Mouse (Mus musculus) cerebellum, adult 18-20 months (tissue): ENCODE measurements around the gene Herpud1.

Experiments used
- DNase-seq, 2 experiments: peaks; one replicate each; pipeline ENCODE4 v3.0.0; 2021

Gene Herpud1

DNA sequence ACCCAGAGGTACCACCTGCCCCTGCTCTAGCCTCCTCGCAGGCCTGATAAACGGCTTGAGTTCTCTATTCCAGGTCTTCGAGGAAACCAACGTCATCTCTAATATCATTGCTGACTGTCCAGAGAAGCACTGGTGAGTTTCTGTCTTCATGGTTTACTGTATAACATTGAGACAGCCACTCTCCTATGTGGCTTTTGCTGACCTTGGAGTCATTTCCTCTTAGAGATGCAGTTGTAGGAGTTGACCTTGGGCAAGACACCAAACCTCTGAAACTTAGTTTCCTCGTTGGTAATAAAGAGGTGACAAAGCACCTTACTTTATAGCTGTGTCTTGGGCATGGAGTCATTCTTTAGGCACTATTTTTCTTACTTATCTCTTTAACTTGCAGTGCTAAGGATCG is 26.3 kb downstream of the Herpud1 start:
- no peak for DNase-seq

DNA sequence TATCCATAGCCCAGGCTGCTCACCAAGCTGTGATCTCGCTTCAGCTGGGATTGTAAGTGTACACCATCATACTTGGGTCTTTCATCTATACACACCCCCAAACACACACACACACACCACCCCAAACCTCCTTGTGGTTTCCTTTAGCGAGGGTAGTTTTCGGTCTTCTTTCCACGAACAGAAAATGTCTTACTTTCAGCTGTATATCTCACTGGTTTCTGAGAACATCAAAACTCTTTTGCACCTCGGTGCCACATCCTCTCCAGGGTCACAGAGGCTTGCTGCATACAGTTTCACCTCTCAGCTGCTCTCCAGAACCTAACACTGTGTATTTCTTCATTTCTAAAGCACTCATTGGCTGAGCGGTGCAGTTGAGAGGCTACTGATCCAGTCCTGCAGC is 27.3 kb downstream of the Herpud1 start:
- DNase-seq = no peak

DNA sequence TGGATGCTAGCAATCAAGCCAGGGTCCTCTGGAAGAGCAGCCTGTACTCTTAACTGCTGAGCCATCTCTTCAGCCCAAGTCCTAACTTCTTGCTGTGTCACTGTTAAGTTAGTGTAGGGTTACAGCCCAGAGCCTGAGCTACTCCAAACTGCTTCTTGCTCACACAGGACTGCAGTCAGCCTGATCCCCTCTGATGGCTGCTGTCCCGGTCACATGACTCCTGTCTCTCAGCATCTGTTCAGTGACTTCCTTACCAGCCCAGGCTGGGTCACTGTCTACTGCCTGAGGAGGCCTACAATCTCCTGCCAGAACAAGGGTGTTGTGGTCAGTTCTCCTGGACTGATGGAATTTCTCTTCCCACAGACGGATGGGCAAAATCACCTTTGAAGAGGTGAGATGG is 29.0 kb downstream of the Herpud1 start:
- DNase-seq = no peak

DNA sequence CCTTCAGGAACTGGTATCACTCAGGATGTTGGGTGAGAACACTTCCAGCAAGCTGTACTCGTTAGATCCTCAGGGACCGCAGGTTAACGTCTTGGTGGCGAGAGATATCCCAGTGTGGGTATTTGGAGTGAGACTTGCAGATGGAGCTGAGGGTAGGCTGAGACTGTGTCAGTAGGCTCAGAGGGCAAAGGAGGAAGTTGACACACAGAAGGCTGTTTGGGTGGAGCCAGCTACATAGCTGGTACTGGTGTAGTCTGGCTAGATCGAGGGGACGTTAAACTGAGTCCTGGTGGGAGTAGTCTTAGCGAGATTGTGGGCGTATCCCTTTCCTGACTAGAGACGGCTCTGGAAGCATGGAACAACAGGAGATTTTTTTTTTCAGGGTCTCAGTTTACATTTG is 31.8 kb downstream of the Herpud1 start:
- no peak for DNase-seq

DNA sequence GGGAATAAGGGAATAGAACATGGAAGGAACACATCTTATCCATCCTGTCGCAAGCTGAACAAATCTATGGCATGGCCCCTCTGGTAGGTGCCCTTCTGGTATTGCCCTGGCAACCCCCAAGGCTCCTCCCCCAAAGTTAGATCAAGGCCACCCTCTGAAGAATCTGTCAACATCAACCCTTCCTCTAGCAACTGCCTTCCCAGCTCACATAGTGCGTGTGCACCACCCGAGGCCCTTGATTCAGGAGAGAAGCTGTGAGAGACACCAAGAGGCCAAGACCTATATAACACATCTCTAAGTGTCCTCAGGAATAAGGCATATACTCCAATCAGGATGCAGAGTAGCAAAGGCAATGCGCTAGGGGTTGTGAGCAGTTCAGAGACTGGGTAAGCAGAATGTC is 36.0 kb downstream of the Herpud1 start:
- DNase-seq = no peak

DNA sequence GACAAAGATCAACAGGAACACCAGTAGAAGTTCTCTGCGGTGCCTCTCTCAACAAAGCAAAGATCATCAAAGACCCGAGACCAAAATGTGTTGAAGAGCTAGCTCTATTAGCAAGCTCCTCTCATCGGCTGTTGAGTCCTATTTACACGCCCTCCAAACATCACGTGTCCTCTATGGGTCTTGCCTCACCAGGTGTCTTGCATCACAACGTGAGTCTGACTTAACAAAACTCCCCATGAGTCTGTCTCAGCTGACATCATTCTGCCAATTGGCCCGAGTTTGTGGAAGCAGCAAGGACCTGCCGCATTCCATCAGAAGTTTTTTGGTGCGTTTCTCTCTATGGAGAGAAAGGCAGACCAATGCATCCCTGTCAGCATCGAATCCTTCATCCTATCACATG is 41.7 kb downstream of the Herpud1 start:
- no peak for DNase-seq

DNA sequence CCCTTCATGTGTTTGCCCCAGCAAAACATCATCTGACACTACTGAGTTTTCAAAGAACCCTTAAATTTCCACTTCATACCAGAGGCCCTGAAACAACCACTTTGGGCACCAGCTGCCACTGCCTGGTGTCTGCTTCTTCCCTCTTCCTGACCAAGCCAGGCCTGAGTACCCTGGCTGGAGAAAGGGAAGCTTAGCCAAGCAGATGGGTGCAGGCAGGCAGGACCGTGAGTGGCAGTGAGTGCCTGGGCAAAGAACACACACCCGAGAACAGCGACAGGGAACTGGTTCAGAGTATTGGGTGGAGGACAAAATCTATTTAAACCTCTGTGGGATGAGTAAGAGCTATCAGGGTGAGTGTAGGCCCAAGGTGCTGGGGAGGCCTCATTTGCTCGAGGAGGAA is 42.2 kb downstream of the Herpud1 start:
- no peak for DNase-seq

DNA sequence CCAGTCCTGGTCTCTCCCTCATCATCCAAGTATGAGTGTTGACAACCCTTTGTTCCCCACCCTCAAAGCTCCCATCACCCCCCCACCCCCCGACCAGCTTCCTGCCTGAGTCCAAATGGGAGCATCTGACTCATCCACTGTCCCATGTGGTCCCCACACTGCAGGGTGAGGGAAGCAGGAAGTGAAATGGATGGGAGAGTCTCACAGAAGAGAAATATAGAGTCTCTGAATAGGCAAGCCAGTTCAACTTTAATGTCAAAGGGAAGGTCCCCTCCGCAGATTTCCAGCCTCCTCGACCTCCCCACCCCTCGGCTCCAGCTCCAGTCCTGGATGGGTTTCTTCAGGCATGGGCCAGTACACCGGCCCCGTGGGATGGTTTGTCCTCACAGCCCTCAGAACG is 43.1 kb downstream of the Herpud1 start:
- no peak for DNase-seq

DNA sequence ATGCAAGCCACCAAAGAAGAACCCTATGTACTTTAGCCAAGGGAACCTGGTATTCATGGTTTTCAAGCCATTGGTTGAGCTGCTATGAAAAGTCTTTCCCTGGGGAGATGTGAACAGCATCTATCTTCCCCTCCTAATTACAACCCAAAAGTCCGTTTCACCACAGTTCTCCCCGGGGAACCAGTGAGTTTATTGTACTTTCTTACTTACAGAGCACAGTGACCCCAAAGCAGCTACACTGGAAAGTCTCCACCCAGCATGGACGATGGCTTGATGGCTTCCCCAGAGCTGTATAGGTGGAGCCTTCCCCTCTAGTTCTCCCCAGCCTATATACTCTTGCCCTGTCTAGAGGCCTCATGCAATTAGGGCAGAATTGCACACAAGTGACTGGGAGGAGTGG is 46.0 kb downstream of the Herpud1 start:
- DNase-seq = no peak

DNA sequence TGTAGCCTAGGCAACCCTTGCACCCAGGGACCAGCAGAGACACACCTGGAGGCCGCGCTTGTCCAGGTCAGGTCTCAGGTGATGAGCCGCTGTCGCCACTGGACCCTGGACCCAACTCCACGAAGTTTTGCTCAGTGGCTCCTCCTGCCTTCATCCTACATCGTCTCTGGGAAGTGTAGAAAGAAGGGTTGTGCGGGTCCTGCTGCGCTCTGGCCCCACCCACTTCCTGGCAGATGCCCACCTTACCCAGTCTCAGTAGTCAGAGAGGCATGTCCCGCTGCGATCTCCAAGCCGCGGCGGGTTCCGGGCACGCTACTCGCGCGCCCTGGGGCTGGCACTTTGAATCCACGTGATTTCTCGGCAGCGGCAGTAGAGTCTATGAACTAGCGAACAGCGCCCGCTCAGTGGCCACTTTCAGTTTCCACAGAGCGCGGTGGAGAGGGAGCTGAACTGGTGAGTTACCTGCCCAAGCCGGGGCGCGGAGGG is 47.8 kb downstream of the Herpud1 start, which contains the start of gene Nlrc5:
Nlrc5 (plus strand) TSS at position 376 of the 486 bp plus-strand sequence.
- peak; percentile 20 for DNase-seq

DNA sequence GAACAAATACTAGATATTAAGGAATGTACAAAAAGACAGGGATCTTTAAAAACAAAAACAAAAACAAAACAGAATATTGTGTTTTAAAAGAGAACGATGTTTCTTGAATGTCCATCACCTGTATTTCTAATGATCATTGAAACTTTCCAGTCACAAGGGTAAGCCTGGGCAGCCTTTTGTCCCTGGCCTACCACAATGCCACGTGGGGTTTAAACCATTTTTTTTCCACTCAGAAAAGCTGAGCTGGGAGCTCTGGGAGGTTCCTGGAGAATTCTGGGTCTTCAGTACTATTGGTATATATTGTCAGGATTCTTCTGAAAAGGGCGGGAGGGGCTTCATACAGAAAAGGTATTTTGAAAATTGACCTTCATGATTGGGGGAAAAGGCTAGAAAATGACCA is 48.7 kb downstream of the Herpud1 start:
- DNase-seq = no peak

DNA sequence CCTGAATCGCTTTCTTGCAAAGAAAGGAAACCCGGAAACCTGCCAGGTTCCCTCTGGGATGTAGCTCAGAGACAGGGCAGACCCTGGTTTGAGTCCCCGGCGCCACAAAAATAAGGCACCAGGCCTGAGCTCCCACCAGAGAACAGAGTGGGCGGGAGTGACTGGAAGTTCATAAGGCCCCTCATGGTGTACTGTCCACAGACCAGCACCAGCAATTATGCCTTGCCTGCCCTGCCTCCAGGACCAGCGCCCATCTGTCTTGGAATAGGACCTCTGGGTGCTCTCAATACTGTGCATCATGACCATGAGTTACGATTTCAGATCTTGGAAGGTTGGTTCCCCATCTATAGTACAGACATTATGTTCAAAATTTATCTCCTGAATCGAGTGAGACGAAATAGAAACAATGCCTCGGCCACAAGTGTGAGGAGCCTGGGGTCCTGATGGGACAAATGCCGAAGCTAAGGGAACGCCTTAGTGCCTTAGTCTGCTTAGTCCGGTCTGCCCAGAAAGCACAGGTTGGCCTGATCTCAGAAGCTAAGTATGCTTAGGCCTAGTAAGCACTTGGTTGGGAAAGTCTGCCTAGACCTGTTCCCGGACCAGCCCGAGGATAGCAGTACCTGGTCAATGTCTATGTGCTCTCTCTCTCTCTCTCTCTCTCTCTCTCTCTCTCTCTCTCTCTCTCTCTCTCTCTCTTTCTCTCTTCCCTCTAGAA is 49.3 kb downstream of the Herpud1 start:
- no peak for DNase-seq

DNA sequence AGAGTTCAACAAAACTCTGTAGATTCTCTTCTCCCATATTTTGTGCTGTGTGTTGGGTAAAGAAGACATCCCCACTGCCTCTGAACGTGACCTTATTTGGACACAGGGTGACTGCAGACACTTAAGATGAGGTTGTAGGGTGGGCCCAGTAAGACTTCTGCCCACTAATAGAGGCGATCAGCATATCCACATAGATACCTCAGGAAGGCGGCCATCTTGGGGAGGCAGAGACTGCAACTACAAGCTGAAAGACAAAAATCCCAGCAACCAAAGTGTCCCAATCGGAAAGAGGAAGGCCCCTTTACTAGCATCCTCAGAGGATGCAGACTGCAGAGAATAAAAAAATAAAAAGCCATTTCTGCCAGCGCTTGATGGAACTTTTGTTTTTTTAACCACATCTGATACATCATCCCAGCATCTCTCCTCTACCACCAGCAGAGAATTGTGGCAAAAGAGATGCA is 49.9 kb downstream of the Herpud1 start:
- no peak for DNase-seq

DNA sequence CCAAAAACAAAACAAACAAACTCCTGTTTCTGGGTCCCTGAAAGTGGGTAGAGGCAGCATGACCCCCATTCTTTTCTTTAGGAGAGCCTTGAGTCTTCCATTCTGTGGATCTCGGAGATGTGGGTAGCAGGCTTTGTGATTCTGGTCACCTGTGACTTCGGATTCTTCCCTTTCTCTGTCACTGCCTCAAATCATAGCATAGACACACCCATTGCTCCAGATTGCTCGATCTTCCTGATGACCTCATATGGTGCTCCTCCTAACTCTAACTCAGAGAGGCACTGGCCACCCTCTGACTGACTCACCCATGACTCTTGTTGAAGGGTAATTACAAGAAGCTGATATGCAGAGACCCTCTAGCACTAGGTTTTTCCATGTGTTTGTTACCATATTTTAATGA is 50.7 kb downstream of the Herpud1 start:
- DNase-seq = no peak

DNA sequence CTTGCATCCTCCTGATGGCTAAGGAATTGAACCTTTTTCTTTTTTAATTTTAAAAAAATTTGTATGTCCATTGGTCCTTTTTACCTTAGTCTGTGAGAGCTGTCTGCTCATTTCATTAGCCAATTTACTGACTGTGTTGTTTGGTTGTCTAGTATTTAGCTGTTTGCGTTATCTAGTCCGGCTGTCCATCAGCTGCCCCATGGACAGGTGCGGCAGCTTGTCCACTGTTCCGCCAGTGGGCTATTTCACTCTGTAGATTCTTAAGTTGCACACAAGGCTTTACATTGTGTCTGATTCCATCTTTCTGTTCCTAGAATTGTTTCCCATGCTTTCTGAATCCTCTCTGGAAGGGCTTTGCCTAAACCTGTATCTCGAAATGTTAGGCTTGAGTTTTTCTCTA is 52.4 kb downstream of the Herpud1 start:
- no peak for DNase-seq

DNA sequence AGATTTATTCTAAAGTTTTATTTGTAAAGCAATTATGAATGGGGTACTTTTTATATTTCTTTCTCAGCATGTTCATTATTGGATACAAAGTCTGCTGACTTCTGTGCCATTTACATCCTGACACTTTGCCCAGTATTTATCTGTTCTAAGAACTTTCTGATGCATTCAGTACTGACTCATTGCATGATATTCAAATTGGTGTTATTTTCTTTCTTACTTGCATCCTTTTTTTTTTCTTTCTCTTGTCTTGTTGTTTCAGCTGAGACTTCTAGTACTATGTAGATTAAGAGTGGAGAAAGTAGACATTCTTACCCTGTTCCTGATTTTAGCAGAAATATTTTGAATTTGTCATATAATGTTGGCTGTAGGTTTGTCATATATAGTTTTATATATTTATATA is 53.5 kb downstream of the Herpud1 start:
- DNase-seq = no peak

DNA sequence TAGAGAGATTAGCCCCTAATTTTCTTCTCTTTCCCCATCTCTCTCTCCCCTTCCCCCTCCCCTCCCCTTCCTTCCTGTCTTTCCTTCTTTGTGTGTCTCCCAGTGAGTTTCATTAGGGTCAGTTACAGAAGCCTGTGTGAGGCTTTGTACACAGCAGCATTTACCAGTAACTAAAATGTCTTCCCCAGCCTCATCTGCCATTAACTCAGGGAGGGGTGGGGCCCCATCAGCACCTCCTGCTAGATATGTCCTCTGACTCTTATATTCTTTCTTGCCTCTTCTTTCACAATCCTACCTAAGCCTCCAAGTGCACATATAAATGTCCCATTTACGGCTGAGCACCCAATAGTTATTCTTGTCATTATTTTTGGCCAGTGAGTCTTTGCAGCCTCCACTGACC is 54.2 kb downstream of the Herpud1 start:
- DNase-seq = no peak

DNA sequence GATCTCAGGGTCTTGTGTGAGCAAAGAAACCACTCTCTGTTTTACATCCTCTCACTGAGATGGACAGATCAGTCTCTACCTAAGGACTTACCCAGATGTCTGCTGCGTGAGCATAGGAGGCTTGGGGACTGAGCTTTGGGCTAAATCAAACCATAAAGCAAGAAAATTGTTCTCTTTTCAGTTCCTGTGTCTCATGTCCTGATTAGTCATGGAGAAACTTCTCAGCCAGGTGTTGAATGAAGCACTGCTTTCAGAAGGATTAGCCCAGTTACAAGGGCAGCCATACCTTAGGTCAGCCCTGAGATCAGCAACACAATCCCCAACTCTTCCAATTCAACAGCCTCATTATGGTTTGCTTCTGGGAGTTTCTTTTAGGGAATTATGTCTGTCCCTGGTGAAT is 55.4 kb downstream of the Herpud1 start:
- no peak for DNase-seq

DNA sequence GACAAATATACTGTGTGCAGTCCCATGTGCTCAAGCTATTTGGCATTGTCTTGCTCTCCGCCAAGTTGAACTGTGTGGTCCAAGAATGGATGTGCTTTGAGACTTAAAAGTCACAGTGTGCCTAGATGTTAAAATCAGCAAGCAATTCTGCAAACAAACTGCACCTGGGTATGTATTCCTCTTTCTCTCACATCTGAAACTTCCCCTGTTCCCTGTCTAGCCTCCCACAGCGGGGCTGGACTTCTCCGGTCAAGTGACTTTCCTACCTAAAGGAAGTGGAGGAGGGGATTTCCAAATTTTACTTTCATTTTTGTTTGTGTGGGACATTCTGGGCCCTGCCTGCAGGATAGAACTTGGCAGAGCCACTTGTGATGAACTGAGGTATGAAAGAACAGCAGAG is 56.9 kb downstream of the Herpud1 start:
- DNase-seq = no peak

DNA sequence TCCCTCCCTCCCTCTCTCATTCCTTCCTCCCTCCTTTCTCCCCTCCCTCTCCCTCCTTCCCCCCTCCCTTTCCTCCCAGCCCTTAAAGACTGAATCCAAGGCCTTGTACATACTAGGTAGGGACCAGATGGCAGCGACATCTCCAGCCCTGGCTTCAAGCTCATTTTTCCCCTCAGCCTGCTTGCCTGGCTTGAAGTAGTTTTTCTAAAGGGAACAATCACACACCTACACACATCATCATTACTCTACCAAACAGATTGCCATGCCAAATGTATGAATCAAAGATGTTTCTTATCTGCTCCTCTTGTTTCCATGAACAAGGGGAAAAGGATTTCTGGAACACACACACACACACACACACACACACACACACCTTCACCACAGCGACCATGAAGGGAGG is 58.2 kb downstream of the Herpud1 start:
- no peak for DNase-seq
